Mouse (Mus musculus) bone marrow, adult 2 months (tissue): Measurements from ENCODE around the gene Gm20517.

ENCODE experiments used
- CTCF ChIP-seq: fragments of 200-500 bp; IDR thresholded peaks from 2 replicates; pipeline ENCODE4 v1.5.1; 2011; ENCODE audit warnings: low read length, control low read depth; ENCODE audit not compliant: control insufficient read depth, insufficient read depth
- POLR2A ChIP-seq: fragments of 200-500 bp; IDR thresholded peaks from 2 replicates; pipeline ENCODE4 v1.6.1; 2011; ENCODE audit warnings: low read depth, mild to moderate bottlenecking, control low read depth, low read length, borderline replicate concordance; ENCODE audit not compliant: control insufficient read depth

- no peak for TF ChIP-seq POLR2A
- peak; percentile 38 for TF ChIP-seq CTCF
These were observed 35.3 kb downstream of the Gm20517 start for GRCm38 (mm10) chr17:47646683-47647082.
